In genomic region chr8:121968542-121968941, GRCm38 (mm10) we compare ENCODE assay signal across 17 mouse cellular contexts. TPM values are rescaled to one million over a fixed set of nuclear protein-coding genes. Genes with fewer than 3 reads are reported as not detected.
DNase-seq lines count a peak whose midpoint lies in the region; ATAC-seq and TF ChIP-seq lines count a peak whose summit lies in the region.
"Had no signal": no experiment of that assay in that cellular context is flagged by ENCODE, and none has a peak within 500 bp of the region (broad histone marks: within the 10 kb centered on the region; RNA-seq: fewer than 3 reads in every experiment).

No protein-coding gene starts in this region.

- no peak for TF ChIP-seq EP300 in heart, adult 2 months (IDR thresholded peaks at IDR 0.05; ENCODE audit: insufficient read depth, low read depth, low read length)

- H3K9ac ChIP-seq in heart, embryonic 12.5 days = no peak overlapping the region
- H3K9ac ChIP-seq in heart, adult 2 months (ENCODE audit: low read depth, low read length) = no peak overlapping the region
- H3K9ac ChIP-seq in midbrain, embryonic 14.5 days (replicated peaks; ENCODE audit: low read length) = no peak overlapping the region
- H3K9ac ChIP-seq in midbrain, embryonic 11.5 days (ENCODE audit: low read length) = no peak overlapping the region
- H3K9ac ChIP-seq in forebrain, postnatal 0 days = no peak overlapping the region
- H3K9ac ChIP-seq in liver, embryonic 15.5 days = no peak overlapping the region
- H3K9ac ChIP-seq: embryonic facial prominence, embryonic 12.5 days had no signal

- H3K4me1 ChIP-seq in heart, embryonic 12.5 days (replicated peaks) = peaks cover 65% of the 10 kb centered on the region
- H3K4me1 ChIP-seq in heart, adult 2 months (ENCODE audit: control insufficient read depth, insufficient read depth, low read length) = peaks cover 19% of the 10 kb centered on the region
- H3K4me1 ChIP-seq in midbrain, embryonic 14.5 days (ENCODE audit: control insufficient read depth, insufficient read depth, low read length) = peaks cover 25% of the 10 kb centered on the region
- H3K4me1 ChIP-seq in midbrain, embryonic 11.5 days (ENCODE audit: control insufficient read depth, insufficient read depth, low read length) = peaks cover 20% of the 10 kb centered on the region
- peaks cover 11% of the 10 kb centered on the region for H3K4me1 ChIP-seq in forebrain, postnatal 0 days (ENCODE audit: insufficient read depth)
- peaks cover 42% of the 10 kb centered on the region for H3K4me1 ChIP-seq in liver, embryonic 15.5 days (replicated peaks)

- ATAC-seq in heart, embryonic 12.5 days (ENCODE audit: insufficient number of reproducible peaks, low FRiP score) = no peak
- ATAC-seq in midbrain, embryonic 14.5 days (ENCODE audit: low FRiP score, low TSS enrichment) = no peak
- no peak for ATAC-seq in midbrain, embryonic 11.5 days (ENCODE audit: low FRiP score)
- no peak for ATAC-seq in forebrain, postnatal 0 days
- peak; percentile 40; the same call in 1 of the 2 replicates for ATAC-seq in liver, embryonic 15.5 days (ENCODE audit: insufficient read depth)
- ATAC-seq: intestine, postnatal 0 days had no signal

- no peak overlapping the region for H3K4me3 ChIP-seq in heart, embryonic 12.5 days
- H3K4me3 ChIP-seq in heart, adult 2 months = no peak overlapping the region
- no peak overlapping the region for H3K4me3 ChIP-seq in midbrain, embryonic 14.5 days (replicated peaks; ENCODE audit: low read depth, low read length)
- no peak overlapping the region for H3K4me3 ChIP-seq in midbrain, embryonic 11.5 days (ENCODE audit: low read depth, low read length)
- no peak overlapping the region for H3K4me3 ChIP-seq in forebrain, postnatal 0 days (ENCODE audit: low read depth, low read length)
- no peak overlapping the region for H3K4me3 ChIP-seq in liver, embryonic 15.5 days (replicated peaks)
- H3K4me3 ChIP-seq: embryonic facial prominence, embryonic 12.5 days; heart, embryonic 13.5 days had no signal

- H3K27me3 ChIP-seq in heart, embryonic 12.5 days (replicated peaks) = no peaks in the 10 kb centered on the region
- no peaks in the 10 kb centered on the region for H3K27me3 ChIP-seq in heart, adult 2 months (ENCODE audit: control insufficient read depth, insufficient read depth, low read length)
- no peaks in the 10 kb centered on the region for H3K27me3 ChIP-seq in midbrain, embryonic 14.5 days (ENCODE audit: control insufficient read depth, insufficient read depth, low read length)
- no peaks in the 10 kb centered on the region for H3K27me3 ChIP-seq in midbrain, embryonic 11.5 days (ENCODE audit: control insufficient read depth, insufficient read depth, low read length)
- no peaks in the 10 kb centered on the region for H3K27me3 ChIP-seq in forebrain, postnatal 0 days (ENCODE audit: insufficient read depth, low read length)
- H3K27me3 ChIP-seq in liver, embryonic 15.5 days = no peaks in the 10 kb centered on the region
- H3K27me3 ChIP-seq: embryonic facial prominence, embryonic 12.5 days; heart, embryonic 13.5 days had no signal

- WGBS in heart, embryonic 12.5 days = 49% methylated on average over 4 of the region's 4 CpGs
- WGBS in heart, adult 2 months = 46% methylated on average over 4 of the region's 4 CpGs
- WGBS in midbrain, embryonic 14.5 days = 85% methylated on average over 4 of the region's 4 CpGs
- WGBS in midbrain, embryonic 11.5 days = 91% methylated on average over 4 of the region's 4 CpGs
- 71% methylated on average over 4 of the region's 4 CpGs for WGBS in forebrain, postnatal 0 days
- WGBS in liver, embryonic 15.5 days (ENCODE audit: insufficient replicate concordance) = 35% methylated on average over 4 of the region's 4 CpGs

- H3K36me3 ChIP-seq in heart, embryonic 12.5 days = peaks cover 6% of the 10 kb centered on the region; the same call in 1 of the 2 replicates
- peaks cover 3% of the 10 kb centered on the region for H3K36me3 ChIP-seq in heart, adult 2 months (ENCODE audit: control insufficient read depth, insufficient read depth, low read length)
- no peaks in the 10 kb centered on the region for H3K36me3 ChIP-seq in midbrain, embryonic 14.5 days (ENCODE audit: control insufficient read depth, insufficient read depth, low read length)
- no peaks in the 10 kb centered on the region for H3K36me3 ChIP-seq in midbrain, embryonic 11.5 days (ENCODE audit: control insufficient read depth, insufficient read depth, low read length)
- no peaks in the 10 kb centered on the region for H3K36me3 ChIP-seq in forebrain, postnatal 0 days (ENCODE audit: insufficient read depth)
- H3K36me3 ChIP-seq in liver, embryonic 15.5 days (replicated peaks) = peaks cover 6% of the 10 kb centered on the region; the same call in 1 of the 2 replicates
- H3K36me3 ChIP-seq: embryonic facial prominence, embryonic 12.5 days had no signal

- no peak overlapping the region for H3K4me2 ChIP-seq in heart, embryonic 12.5 days
- no peak overlapping the region for H3K4me2 ChIP-seq in midbrain, embryonic 14.5 days (ENCODE audit: low read length)
- H3K4me2 ChIP-seq in midbrain, embryonic 11.5 days = no peak overlapping the region
- no peak overlapping the region for H3K4me2 ChIP-seq in forebrain, postnatal 0 days (ENCODE audit: low read depth)
- no peak overlapping the region for H3K4me2 ChIP-seq in liver, embryonic 15.5 days
- H3K4me2 ChIP-seq: embryonic facial prominence, embryonic 12.5 days; heart, embryonic 13.5 days had no signal

- DNase-seq in heart, adult 2 months = no peak
- DNase-seq in midbrain, embryonic 14.5 days = no peak
- DNase-seq in midbrain, embryonic 11.5 days (ENCODE audit: low spot score, missing footprints) = no peak
- DNase-seq in forebrain, postnatal 0 days = no peak
- DNase-seq in urinary bladder, adult 18-20 months (ENCODE audit: low spot score in 2 of 2) = no peak
- no peak for DNase-seq in right cerebral cortex, postnatal 10 days (ENCODE audit: low spot score in 2 of 2)
- DNase-seq: adrenal gland, adult 8-10 months; cerebellum, adult 18-20 months; right cerebral cortex, postnatal 25 days had no signal

- peaks cover 2% of the 10 kb centered on the region for H3K79me2 ChIP-seq in heart, adult 2 months (replicated peaks; ENCODE audit: control insufficient read depth, insufficient read depth, low read length)

- 0 out of 2 replicates have a peak overlapping the region, but pooled peaks have one; percentile 3 for H3K27ac ChIP-seq in heart, embryonic 12.5 days (ENCODE audit: poor library complexity, severe bottlenecking)
- H3K27ac ChIP-seq in heart, adult 2 months = no peak overlapping the region; the same call in 1 of the 2 replicates
- H3K27ac ChIP-seq in midbrain, embryonic 14.5 days (replicated peaks; ENCODE audit: low read depth, low read length) = 0 out of 2 replicates have a peak overlapping the region, but pooled peaks have one; percentile 13
- no peak overlapping the region for H3K27ac ChIP-seq in midbrain, embryonic 11.5 days (ENCODE audit: low read depth, low read length)
- peak overlapping the region; percentile 57 for H3K27ac ChIP-seq in forebrain, postnatal 0 days (ENCODE audit: low read depth, low read length)
- H3K27ac ChIP-seq in liver, embryonic 15.5 days (replicated peaks) = no peak overlapping the region
- H3K27ac ChIP-seq: embryonic facial prominence, embryonic 12.5 days; heart, embryonic 13.5 days; macrophage had no signal

- TF ChIP-seq CTCF in heart, adult 2 months (IDR thresholded peaks at IDR 0.05) = no peak
- no peak for TF ChIP-seq CTCF in forebrain, postnatal 0 days (IDR thresholded peaks at IDR 0.05; ENCODE audit: low read depth)

- intact Hi-C loops in heart, adult 2 months (cut with DNase I) = no loop called here

- TF ChIP-seq POLR2A in heart, adult 2 months (IDR thresholded peaks at IDR 0.05; ENCODE audit: insufficient read depth, low read depth, low read length) = no peak

- H3K9me3 ChIP-seq in heart, embryonic 12.5 days (replicated peaks) = no peaks in the 10 kb centered on the region
- H3K9me3 ChIP-seq in midbrain, embryonic 14.5 days (ENCODE audit: control insufficient read depth, low read length) = no peaks in the 10 kb centered on the region
- H3K9me3 ChIP-seq in midbrain, embryonic 11.5 days (ENCODE audit: control insufficient read depth, low read length) = no peaks in the 10 kb centered on the region
- no peaks in the 10 kb centered on the region for H3K9me3 ChIP-seq in forebrain, postnatal 0 days (ENCODE audit: low read length)
- no peaks in the 10 kb centered on the region for H3K9me3 ChIP-seq in liver, embryonic 15.5 days (replicated peaks)
- H3K9me3 ChIP-seq: embryonic facial prominence, embryonic 12.5 days; heart, embryonic 13.5 days had no signal

RNA-seq across cellular contexts. Expression of gene Banp, which starts 19.0 kb away (rescaled TPM):
- polyA plus RNA-seq in heart, embryonic 12.5 days (2016; fragmentation: Nextera tagmentation; extraction: Ambion mirVana) = 28.4 and 31.8 TPM in 2 replicates
- 10 to 100 TPM; 13.1 to 26.9 TPM for total RNA-seq in heart, adult 2 months (2021)
- 17.9 and 32.1 TPM in 2 replicates for polyA plus RNA-seq in heart, adult 2 months (2012; rRNA removed)
- polyA plus RNA-seq in midbrain, embryonic 14.5 days (2014; fragmentation: Nextera tagmentation; extraction: Ambion mirVana) = 47.7 and 48.7 TPM in 2 replicates
- 48.8 and 53.4 TPM in 2 replicates for polyA plus RNA-seq in midbrain, embryonic 11.5 days (2014; fragmentation: Nextera tagmentation; extraction: Ambion mirVana)
- 37.9 and 44.1 TPM in 2 replicates for total RNA-seq in forebrain, postnatal 0 days (2014; rRNA removed)
- polyA plus RNA-seq in forebrain, postnatal 0 days (2015; fragmentation: Nextera tagmentation; extraction: Ambion mirVana) = 29.3 and 30.0 TPM in 2 replicates
- 15.2 and 20.6 TPM in 2 replicates for polyA plus RNA-seq in liver, embryonic 15.5 days (2015; fragmentation: Nextera tagmentation; extraction: Ambion mirVana)

RNA-seq across cellular contexts. Expression of gene Car5a, which starts 23.8 kb away (rescaled TPM):
- not detected in 2 replicates for polyA plus RNA-seq in heart, embryonic 12.5 days (2016; fragmentation: Nextera tagmentation; extraction: Ambion mirVana)
- total RNA-seq in heart, adult 2 months (2021) = not detected
- polyA plus RNA-seq in heart, adult 2 months (2012; rRNA removed) = not detected in 2 replicates
- not detected in 2 replicates for polyA plus RNA-seq in midbrain, embryonic 14.5 days (2014; fragmentation: Nextera tagmentation; extraction: Ambion mirVana)
- 0.14 TPM in 1 of 2 replicates, not detected in the other for polyA plus RNA-seq in midbrain, embryonic 11.5 days (2014; fragmentation: Nextera tagmentation; extraction: Ambion mirVana)
- 0.23 TPM in 1 of 2 replicates, not detected in the other for total RNA-seq in forebrain, postnatal 0 days (2014; rRNA removed)
- 0.48 and 0.52 TPM in 2 replicates for polyA plus RNA-seq in forebrain, postnatal 0 days (2015; fragmentation: Nextera tagmentation; extraction: Ambion mirVana)
- 3.2 and 4.5 TPM in 2 replicates for polyA plus RNA-seq in liver, embryonic 15.5 days (2015; fragmentation: Nextera tagmentation; extraction: Ambion mirVana)
- total RNA-seq: adrenal gland, adult 8-10 months; left cerebral cortex, postnatal 25 days had no signal
- polyA plus RNA-seq: embryonic facial prominence, embryonic 12.5 days; macrophage; stomach, embryonic 14.5 days had no signal

Comparison
In these comparisons a context has a peak if more than half of its experiments do, and no peak if none do; other contexts are left out.
1. H3K27ac ChIP-seq: peak in heart, embryonic 12.5 days (single experiment), midbrain, embryonic 14.5 days (single experiment) and forebrain, postnatal 0 days (single experiment); none in heart, adult 2 months (single experiment), midbrain, embryonic 11.5 days (single experiment) and liver, embryonic 15.5 days (single experiment).